Mouse (Mus musculus) liver, embryonic 11.5 days (tissue): ENCODE results near the gene Nox1. TPM values are rescaled to one million over a fixed set of nuclear protein-coding genes. Genes with fewer than 3 reads are reported as not detected.
"Not testable (repeated sequence)": the region's sequence is repeated elsewhere in the genome, so short reads cannot be mapped to it uniquely, and the experiment has no call there.

ENCODE experiments used
- ATAC-seq: fragments of 200-750 bp; cut with Nextera tagmentation; replicated peaks from 2 replicates; pipeline ENCODE4 v1.8.0; 2017; ENCODE audit warnings: moderate number of reproducible peaks, mild to moderate bottlenecking, moderate TSS enrichment, moderate library complexity; ENCODE audit not compliant: low FRiP score
- DNase-seq: peaks from one replicate; pipeline ENCODE4 v3.0.0-alpha.2; 2017; ENCODE audit warnings: low spot score
- H3K27ac ChIP-seq: fragments of 300-500 bp; sonication (generic); 2 replicates; pipeline ENCODE4 v1.5.1; 2014; ENCODE audit warnings: mild to moderate bottlenecking, low read depth, low read length, control low read depth
- H3K27me3 ChIP-seq: fragments of 300-500 bp; sonication (generic); replicated peaks from 2 replicates; pipeline ENCODE4 v1.6.1; 2014; ENCODE audit warnings: low read length, mixed read lengths; ENCODE audit not compliant: control insufficient read depth, insufficient read depth
- H3K36me3 ChIP-seq: fragments of 300-500 bp; sonication (generic); 2 replicates; pipeline ENCODE4 v1.6.1; 2014; ENCODE audit warnings: mild to moderate bottlenecking, low read length, moderate library complexity, mixed read lengths; ENCODE audit not compliant: control insufficient read depth, insufficient read depth
- H3K4me1 ChIP-seq: fragments of 300-500 bp; sonication (generic); replicated peaks from 2 replicates; pipeline ENCODE4 v1.6.1; 2014; ENCODE audit warnings: low read length, mixed read lengths; ENCODE audit not compliant: control insufficient read depth, insufficient read depth
- H3K4me2 ChIP-seq: fragments of 300-500 bp; sonication (generic); 2 replicates; pipeline ENCODE4 v1.6.1; 2014; ENCODE audit warnings: mild to moderate bottlenecking, control low read depth, moderate library complexity
- H3K4me3 ChIP-seq: fragments of 300-500 bp; sonication (generic); 2 replicates; pipeline ENCODE4 v1.5.1; 2014; ENCODE audit warnings: low read depth, low read length, control low read depth
- H3K9ac ChIP-seq: fragments of 300-500 bp; sonication (generic); 2 replicates; pipeline ENCODE4 v1.6.1; 2014; ENCODE audit warnings: low read depth, low read length, control low read depth
- H3K9me3 ChIP-seq: fragments of 300-500 bp; sonication (generic); 2 replicates; pipeline ENCODE4 v1.6.1; 2016; ENCODE audit warnings: low read length, inconsistent platforms, mixed read lengths; ENCODE audit not compliant: control insufficient read depth
- WGBS: fragments of 180-500 bp; shearing (Covaris S2); extraction: QIAGEN DNeasy Blood & Tissue Kit; methylation state at CpG from one replicate; pipeline ENCODE4 v1.1.7; 2014; 5-methylcytosine and 5-hydroxymethylcytosine counted together
- polyA plus RNA-seq: library from polyadenylated mRNA; unstranded; fragments of >200 nt; fragmentation: Nextera tagmentation; extraction: Ambion mirVana; gene quantifications from 2 replicates; pipeline ENCODE4 v1.2.1, GENCODE M21; 2014

The Nox1 gene
- polyA plus RNA-seq, 1 experiment from 2014 or later, result 0.07 TPM

DNA sequence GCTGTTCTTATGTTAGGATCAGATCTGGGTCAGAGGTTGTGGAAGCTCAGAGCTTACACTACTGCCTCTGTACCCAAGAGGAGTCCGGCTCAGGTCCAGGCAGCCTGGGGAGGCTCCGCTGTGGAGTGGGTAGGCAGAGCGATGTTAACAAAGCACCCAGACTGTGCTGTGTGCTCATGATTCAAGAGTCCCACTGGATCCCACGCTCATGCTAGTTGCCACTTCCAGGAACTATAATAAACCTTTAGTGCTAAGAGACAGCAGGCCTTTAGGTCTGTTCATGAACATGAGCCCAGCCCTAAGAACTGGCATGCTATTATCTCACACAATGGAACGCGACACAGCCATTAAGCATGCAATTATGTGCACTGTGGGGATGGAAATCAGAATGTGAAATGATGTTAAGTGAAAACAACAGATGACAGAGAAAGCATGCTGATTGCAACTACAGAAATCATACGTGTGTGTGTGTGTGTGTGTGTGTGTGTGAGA, 10.6 kb downstream of the Nox1 start:
- ATAC-seq, result no peak
- H3K4me1 ChIP-seq, result no peaks in the 10 kb centered on the region
- H3K27me3 ChIP-seq, result no peaks in the 10 kb centered on the region
- H3K4me2 ChIP-seq, result no peak overlapping the region
- no peak overlapping the region for H3K9ac ChIP-seq
- no peaks in the 10 kb centered on the region for H3K36me3 ChIP-seq
- H3K9me3 ChIP-seq, result no peaks in the 10 kb centered on the region
- no peak for DNase-seq
- 88% methylated on average over 7 of the region's 7 CpGs for WGBS
- no peak overlapping the region for H3K27ac ChIP-seq
- no peak overlapping the region for H3K4me3 ChIP-seq

DNA sequence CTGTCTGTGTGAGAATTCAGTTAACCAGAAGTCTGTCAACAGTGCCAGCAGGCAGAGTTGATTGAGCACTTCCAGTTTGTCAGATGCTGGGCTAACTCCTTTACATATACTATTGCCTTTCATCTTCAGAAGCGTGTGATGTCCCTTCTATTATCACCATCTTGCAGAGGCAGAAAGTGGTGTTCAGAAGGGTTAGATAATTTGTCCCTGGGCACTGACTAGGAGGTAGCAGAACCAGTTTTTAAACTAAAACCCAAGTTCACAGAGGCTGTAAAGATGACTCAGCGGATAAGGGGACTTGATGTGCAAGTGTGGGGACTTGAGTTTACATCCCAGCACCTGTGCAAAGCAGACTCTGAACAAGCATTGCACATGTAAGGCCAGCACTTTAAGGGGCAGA, 13.3 kb downstream of the Nox1 start:
- Histone ChIP-seq H3K4me3 (no peak overlapping the region), H3K27me3 (no peaks in the 10 kb centered on the region), H3K4me1 (no peaks in the 10 kb centered on the region), H3K36me3 (no peaks in the 10 kb centered on the region), H3K9ac (no peak overlapping the region), H3K9me3 (no peaks in the 10 kb centered on the region), H3K4me2 (no peak overlapping the region), H3K27ac (no peak overlapping the region)
- 64% methylated on average over 2 of the region's 2 CpGs for WGBS
- no peak for DNase-seq
- peak; percentile 86 for ATAC-seq

DNA sequence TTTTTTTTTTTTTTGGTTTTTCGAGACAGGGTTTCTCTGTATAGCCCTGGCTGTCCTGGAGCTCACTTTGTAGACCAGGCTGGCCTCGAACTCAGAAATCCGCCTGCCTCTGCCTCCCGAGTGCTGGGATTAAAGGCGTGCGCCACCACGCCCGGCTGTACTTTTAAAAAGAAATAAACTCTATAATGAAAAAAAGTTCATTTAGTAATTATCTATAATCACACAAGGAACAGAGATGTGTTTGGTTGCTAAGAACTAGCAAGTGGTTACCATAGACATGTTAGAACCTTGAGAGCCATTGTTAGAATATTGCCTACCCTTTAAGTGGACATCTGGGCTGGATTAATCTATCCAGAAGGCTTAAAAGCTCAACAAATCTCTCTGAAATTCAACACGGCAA, 34.6 kb downstream of the Nox1 start, which contains the start of gene Arl13a:
Gene Arl13a, plus strand, starts transcription at position 301 of the 400 bp plus-strand sequence.
- not testable (repeated sequence) for H3K36me3 ChIP-seq, H3K9me3 ChIP-seq, DNase-seq, H3K4me2 ChIP-seq, H3K27me3 ChIP-seq, H3K4me1 ChIP-seq, H3K9ac ChIP-seq, H3K4me3 ChIP-seq, ATAC-seq, H3K27ac ChIP-seq
- 90% methylated on average over 8 of the region's 9 CpGs for WGBS

DNA sequence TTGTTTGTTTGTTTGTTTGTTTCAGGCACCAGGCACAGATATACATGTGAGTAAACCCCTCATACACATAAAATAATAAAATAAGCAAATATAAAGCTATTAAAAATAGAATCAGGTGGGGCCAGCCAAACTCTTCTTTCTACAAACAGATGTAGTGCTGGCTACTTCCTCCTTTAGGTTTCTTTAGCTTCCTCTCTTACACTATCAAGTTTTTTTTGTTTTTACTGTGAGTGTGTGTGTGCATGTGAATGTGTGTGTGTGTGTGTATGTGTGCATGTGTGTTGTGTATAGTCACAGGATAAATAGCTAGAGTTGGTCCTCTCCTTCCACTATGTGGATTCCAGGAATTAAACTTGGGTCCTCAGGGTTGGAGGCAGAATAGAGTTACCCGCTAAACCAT, 47.1 kb downstream of the Nox1 start:
- Histone ChIP-seq H3K9me3 (no peaks in the 10 kb centered on the region), H3K27me3 (no peaks in the 10 kb centered on the region), H3K9ac (no peak overlapping the region), H3K4me1 (no peaks in the 10 kb centered on the region), H3K4me3 (no peak overlapping the region), H3K27ac (no peak overlapping the region), H3K4me2 (no peak overlapping the region), H3K36me3 (no peaks in the 10 kb centered on the region)
- ATAC-seq (no peak), DNase-seq (no peak)
- WGBS, result 81% methylated on average over 1 of the region's 1 CpGs

DNA sequence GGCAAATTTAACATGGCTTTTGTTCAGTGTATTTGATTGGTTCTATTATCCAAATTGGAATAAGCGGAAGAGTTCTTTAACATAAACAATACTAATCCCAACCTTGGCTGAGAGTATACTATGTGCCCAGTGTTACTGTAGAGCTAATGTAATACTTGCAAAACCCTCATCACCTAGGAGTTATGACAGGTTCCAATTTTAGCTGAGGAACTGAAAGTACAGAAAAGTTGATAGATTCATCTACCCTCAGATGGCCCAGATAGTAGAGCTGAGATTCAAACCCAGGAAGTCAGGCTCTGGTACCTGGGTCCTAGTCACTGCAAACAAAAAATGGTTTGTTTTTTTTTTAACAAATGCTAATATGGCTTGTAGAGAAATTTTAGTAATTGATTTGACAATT, 51.2 kb downstream of the Nox1 start:
- Histone ChIP-seq H3K4me3 (no peak overlapping the region), H3K27me3 (no peaks in the 10 kb centered on the region), H3K9ac (no peak overlapping the region), H3K9me3 (no peaks in the 10 kb centered on the region), H3K4me2 (no peak overlapping the region), H3K4me1 (no peaks in the 10 kb centered on the region), H3K27ac (no peak overlapping the region), H3K36me3 (no peaks in the 10 kb centered on the region)
- WGBS, result 89% methylated on average over 1 of the region's 1 CpGs
- no peak for ATAC-seq
- DNase-seq, result no peak

DNA sequence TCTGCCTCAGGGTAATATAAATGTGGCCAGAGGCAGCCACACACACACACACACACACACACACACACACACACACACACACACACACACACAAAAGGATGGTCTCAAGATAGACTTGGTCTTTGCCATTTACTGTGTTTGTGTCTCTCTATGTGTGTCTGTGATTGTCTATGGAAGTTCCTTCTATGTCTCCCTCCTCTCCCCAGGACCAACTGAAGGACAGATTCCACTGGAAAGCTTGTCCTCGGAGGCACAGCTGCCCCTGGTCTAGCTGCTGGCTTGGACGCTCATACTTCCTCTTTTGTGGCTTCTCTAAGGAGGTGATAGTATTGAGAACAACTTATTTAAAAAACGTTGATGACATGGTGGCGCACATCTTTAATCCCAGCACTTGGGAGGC, 58.3 kb downstream of the Nox1 start:
- no peak for DNase-seq
- no peak overlapping the region for H3K4me3 ChIP-seq
- H3K27me3 ChIP-seq, result peaks cover 14% of the 10 kb centered on the region
- no peak overlapping the region for H3K9ac ChIP-seq
- no peaks in the 10 kb centered on the region for H3K9me3 ChIP-seq
- ATAC-seq, result no peak
- WGBS, result 37% methylated on average over 4 of the region's 4 CpGs
- H3K4me2 ChIP-seq, result no peak overlapping the region
- H3K4me1 ChIP-seq, result no peaks in the 10 kb centered on the region
- H3K27ac ChIP-seq, result no peak overlapping the region
- H3K36me3 ChIP-seq, result no peaks in the 10 kb centered on the region

DNA sequence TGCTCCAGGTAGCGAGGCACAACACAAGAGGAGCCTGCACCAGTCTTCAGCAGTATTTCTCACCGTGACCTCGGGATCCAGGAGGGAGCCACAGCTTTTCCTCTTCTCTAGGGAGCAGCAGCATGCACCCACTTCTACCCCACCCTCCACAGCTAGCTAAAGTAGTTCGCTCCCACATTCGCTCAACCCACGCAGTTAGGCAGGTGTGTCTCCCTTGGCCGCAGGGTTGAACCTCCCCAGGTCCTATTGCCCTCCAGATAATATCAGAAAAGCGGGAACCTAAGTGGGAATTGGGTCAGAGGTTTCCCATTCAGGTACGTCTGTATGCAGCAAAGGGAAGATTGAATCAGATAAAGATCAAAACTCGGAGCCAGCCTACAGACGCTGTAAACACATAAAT, 58.9 kb downstream of the Nox1 start:
- no peak for ATAC-seq
- peak overlapping the region; percentile 27; the same call in 1 of the 2 replicates for H3K4me2 ChIP-seq
- H3K27ac ChIP-seq, result no peak overlapping the region
- 24% methylated on average over 11 of the region's 11 CpGs for WGBS
- no peak overlapping the region for H3K9ac ChIP-seq
- no peaks in the 10 kb centered on the region for H3K36me3 ChIP-seq
- H3K4me1 ChIP-seq, result no peaks in the 10 kb centered on the region
- no peak overlapping the region for H3K4me3 ChIP-seq
- peaks cover 14% of the 10 kb centered on the region for H3K27me3 ChIP-seq
- no peak for DNase-seq
- no peaks in the 10 kb centered on the region for H3K9me3 ChIP-seq

DNA sequence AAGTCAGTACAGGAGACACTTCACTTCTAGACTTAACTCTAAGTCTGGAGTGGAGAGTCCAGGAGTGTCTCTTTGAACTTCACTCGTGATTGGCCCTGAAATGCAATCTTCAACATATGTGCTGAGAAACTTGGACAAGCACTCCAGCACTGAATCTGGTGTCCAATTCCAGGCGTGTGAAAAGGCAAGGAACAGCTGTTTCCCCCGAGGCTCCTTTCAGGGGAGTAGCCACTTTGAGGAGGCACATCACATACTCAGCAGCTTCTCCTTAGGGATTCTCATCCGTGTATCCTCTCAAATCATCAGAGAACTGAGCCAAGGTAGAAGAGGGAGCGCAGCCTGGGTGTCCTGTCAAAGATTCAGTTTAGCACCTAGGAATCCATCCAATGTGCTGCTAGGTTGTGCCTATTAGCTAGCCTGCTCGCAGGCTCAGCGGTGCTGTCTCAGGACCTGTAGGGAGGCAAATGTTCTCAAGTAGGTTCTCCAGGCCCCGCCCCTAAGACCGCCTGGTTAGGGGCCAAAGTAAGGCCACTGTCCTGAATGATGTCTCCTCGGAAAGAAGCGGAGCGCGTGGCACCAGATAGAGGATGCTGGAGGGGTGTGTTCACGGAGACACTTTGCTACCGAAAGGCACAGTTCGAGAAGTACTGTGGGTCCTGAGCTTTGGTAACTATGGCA, 59.6 kb downstream of the Nox1 start, which contains the start of gene Xkrx:
Gene Xkrx, minus strand, starts transcription at position 34 of the 678 bp plus-strand sequence.
- Histone ChIP-seq H3K27ac (no peak within 1 kb of the TSS), H3K4me3 (no peak within 1 kb of the TSS), H3K36me3 (no peaks in the 10 kb centered on the region), H3K27me3 (peaks cover 14% of the 10 kb centered on the region), H3K9me3 (no peaks in the 10 kb centered on the region), H3K9ac (no peak within 1 kb of the TSS), H3K4me2 (peak within 1 kb of the TSS; percentile 27; the same call in 1 of the 2 replicates), H3K4me1 (no peaks in the 10 kb centered on the region)
- DNase-seq (no peak), ATAC-seq (no peak)
- WGBS, result 39% methylated on average over 16 of the region's 16 CpGs

DNA sequence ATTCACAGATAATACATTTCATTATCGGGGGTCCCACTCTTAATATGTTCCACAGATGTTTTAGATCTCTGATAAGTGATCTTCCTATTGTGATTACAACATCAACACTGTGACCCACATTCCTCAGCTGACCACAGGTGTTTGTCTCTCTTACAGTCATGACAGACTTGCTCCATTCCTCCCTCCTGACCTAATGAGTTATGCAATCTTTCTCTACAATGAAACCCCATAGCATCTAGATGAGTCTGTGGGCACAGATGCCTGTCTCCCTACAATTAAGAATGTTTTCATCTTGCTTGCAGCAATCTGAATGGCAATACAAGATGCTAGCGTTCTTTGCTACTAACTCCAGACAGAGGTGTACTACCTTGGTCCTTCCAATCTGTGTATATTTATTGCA, 61.3 kb downstream of the Nox1 start:
- H3K4me3 ChIP-seq, result no peak overlapping the region
- H3K9ac ChIP-seq, result no peak overlapping the region
- H3K9me3 ChIP-seq, result no peaks in the 10 kb centered on the region
- DNase-seq, result no peak
- H3K4me1 ChIP-seq, result no peaks in the 10 kb centered on the region
- H3K27me3 ChIP-seq, result peaks cover 14% of the 10 kb centered on the region
- H3K36me3 ChIP-seq, result no peaks in the 10 kb centered on the region
- WGBS, result 83% methylated on average over 2 of the region's 2 CpGs
- H3K4me2 ChIP-seq, result no peak overlapping the region
- no peak overlapping the region for H3K27ac ChIP-seq
- no peak for ATAC-seq
